Mouse (Mus musculus) embryonic fibroblast, embryonic 13.5 days (primary cell): ENCODE data around the gene Slc25a21.

ENCODE experiments used
- CTCF ChIP-seq: IDR thresholded peaks from 2 replicates; pipeline ENCODE4 v1.5.1; 2011; ENCODE audit warnings: mild to moderate bottlenecking, control low read depth, low read length, moderate library complexity, borderline replicate concordance; ENCODE audit not compliant: insufficient read depth
- POLR2A ChIP-seq: IDR thresholded peaks from 2 replicates; pipeline ENCODE4 v1.6.1; 2011; ENCODE audit warnings: low read depth, mild to moderate bottlenecking, control low read depth, low read length, moderate library complexity

DNA sequence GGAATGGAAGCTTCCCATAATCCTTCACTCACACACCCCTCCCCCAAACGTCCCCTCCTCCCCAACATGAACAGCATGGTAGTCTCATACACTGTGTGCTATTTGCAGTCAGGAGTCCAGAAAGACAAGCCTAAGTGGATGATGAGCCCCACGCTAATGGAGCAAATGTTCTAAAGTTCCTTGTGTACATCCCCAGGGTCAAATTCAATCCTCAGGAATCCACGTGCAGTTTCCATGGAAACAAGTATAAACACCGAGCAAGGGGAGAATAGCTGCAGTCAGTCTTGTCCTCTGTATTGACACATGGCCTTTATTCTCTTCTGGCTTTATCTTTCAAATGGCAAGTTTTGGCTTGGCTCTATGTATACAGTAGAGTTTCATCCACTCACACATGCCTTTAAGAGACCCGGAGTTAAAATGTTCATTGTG is 367.8 kb downstream of the Slc25a21 start:
- no peak for TF ChIP-seq CTCF
- no peak for TF ChIP-seq POLR2A
